Mouse (Mus musculus): ENCODE measurements around the gene Frmd4b. TPM values are rescaled to one million over a fixed set of nuclear protein-coding genes. Genes with fewer than 3 reads are reported as not detected.
A peak's percentile ranks its signal among the peaks of the same experiment; 100 is the strongest.

Gene Frmd4b
- polyA plus RNA-seq, 1 experiment, result 0.59 TPM

GRCm38 (mm10) chr6:97250966-97251365 lies 366.4 kb downstream of the Frmd4b start:
- TF ChIP-seq POLR2AphosphoS2 (IDR thresholded peaks at IDR 0.05; ENCODE audit: insufficient read length, low read depth), result no peak
- no peak for TF ChIP-seq USF1 (IDR thresholded peaks at IDR 0.05; ENCODE audit: low read depth)
- TF ChIP-seq TCF12 (IDR thresholded peaks at IDR 0.05; ENCODE audit: insufficient read depth, poor library complexity, severe bottlenecking), result no peak
- no peak for TF ChIP-seq MYOD1 (IDR thresholded peaks at IDR 0.05; ENCODE audit: control insufficient read depth in 1 of 3, insufficient read length in 2 of 3, low read depth in 2 of 3)
- TF ChIP-seq SRF (IDR thresholded peaks at IDR 0.05; ENCODE audit: control insufficient read depth, insufficient read length, low read depth), result no peak
- no peak for TF ChIP-seq CEBPB (IDR thresholded peaks at IDR 0.05; ENCODE audit: insufficient read depth, poor library complexity, severe bottlenecking)
- no peak for TF ChIP-seq MAX (IDR thresholded peaks at IDR 0.05; ENCODE audit: low read depth)
- TF ChIP-seq E2F4 (IDR thresholded peaks at IDR 0.05; ENCODE audit: insufficient read depth), result no peak
- H3K4me2 ChIP-seq (ENCODE audit: low read depth), result peak overlapping the region; percentile 68

GRCm38 (mm10) chr6:97245200-97245599 lies 372.1 kb downstream of the Frmd4b start:
- no peak overlapping the region for H3K4me2 ChIP-seq (ENCODE audit: low read depth)
- H3K4me3 ChIP-seq, result no peak overlapping the region
- H3K36me3 ChIP-seq (ENCODE audit: control insufficient read depth, insufficient read depth), result no peaks in the 10 kb centered on the region
- H3ac ChIP-seq (ENCODE audit: control insufficient read depth, insufficient read length), result no peak overlapping the region
- no peak for TF ChIP-seq MAX (IDR thresholded peaks at IDR 0.05; ENCODE audit: low read depth)
- H3K79me2 ChIP-seq (ENCODE audit: control insufficient read depth, insufficient read depth), result no peaks in the 10 kb centered on the region
- no peaks in the 10 kb centered on the region for H3K27me3 ChIP-seq (ENCODE audit: control insufficient read depth, insufficient read depth, insufficient read length)

More at GRCm38 (mm10) chr6:97250966-97251365, 366.4 kb downstream of the Frmd4b start:
- Histone ChIP-seq H3K36me3 (ENCODE audit: control insufficient read depth, insufficient read depth) (no peaks in the 10 kb centered on the region), H3K4me3 (peak overlapping the region; percentile 29), H3K27me3 (ENCODE audit: control insufficient read depth, insufficient read depth, insufficient read length) (no peaks in the 10 kb centered on the region), H3K79me2 (ENCODE audit: control insufficient read depth, insufficient read depth) (no peaks in the 10 kb centered on the region), H3ac (ENCODE audit: control insufficient read depth, insufficient read length) (no peak overlapping the region)

- Histone ChIP-seq H3K4me2 (ENCODE audit: low read depth) (no peak overlapping the region), H3ac (ENCODE audit: control insufficient read depth, insufficient read length) (no peak overlapping the region), H3K79me2 (ENCODE audit: control insufficient read depth, insufficient read depth) (no peaks in the 10 kb centered on the region), H3K4me3 (no peak overlapping the region), H3K27me3 (ENCODE audit: control insufficient read depth, insufficient read depth, insufficient read length) (no peaks in the 10 kb centered on the region), H3K36me3 (ENCODE audit: control insufficient read depth, insufficient read depth) (peaks cover 9% of the 10 kb centered on the region)
- TF ChIP-seq CEBPB (IDR thresholded peaks at IDR 0.05; ENCODE audit: insufficient read depth, poor library complexity, severe bottlenecking) (no peak), TCF12 (IDR thresholded peaks at IDR 0.05; ENCODE audit: insufficient read depth, poor library complexity, severe bottlenecking) (no peak), SRF (IDR thresholded peaks at IDR 0.05; ENCODE audit: control insufficient read depth, insufficient read length, low read depth) (no peak), USF1 (IDR thresholded peaks at IDR 0.05; ENCODE audit: low read depth) (no peak), MAX (IDR thresholded peaks at IDR 0.05; ENCODE audit: low read depth) (no peak), REST (IDR thresholded peaks at IDR 0.05; ENCODE audit: insufficient read depth, insufficient read length) (no peak), MYOD1 (IDR thresholded peaks at IDR 0.05; ENCODE audit: control insufficient read depth in 1 of 3, insufficient read length in 2 of 3, low read depth in 2 of 3) (no peak)
Measured at GRCm38 (mm10) chr6:97242522-97242921, 374.8 kb downstream of the Frmd4b start.

GRCm38 (mm10) chr6:97240092-97240491 lies 377.2 kb downstream of the Frmd4b start:
- TF ChIP-seq POLR2AphosphoS2 (IDR thresholded peaks at IDR 0.05; ENCODE audit: insufficient read length, low read depth) (peak; percentile 63), TCF3 (IDR thresholded peaks at IDR 0.05; ENCODE audit: insufficient read length, low read depth) (peak; percentile 89), POLR2A (IDR thresholded peaks at IDR 0.05; ENCODE audit: insufficient read length, low read depth) (no peak), MYOD1 (IDR thresholded peaks at IDR 0.05; ENCODE audit: control insufficient read depth in 1 of 3, insufficient read length in 2 of 3, low read depth in 2 of 3) (peak; percentile 94 to 100 (median 99)), TCF12 (IDR thresholded peaks at IDR 0.05; ENCODE audit: insufficient read depth, poor library complexity, severe bottlenecking) (peak; percentile 97), MYOG (IDR thresholded peaks at IDR 0.05; ENCODE audit: control insufficient read depth in 1 of 3, insufficient read depth in 1 of 3, insufficient read length in 2 of 3, low read depth in 2 of 3) (peak; percentile 63 to 98 (median 92))
- no peaks in the 10 kb centered on the region for H3K79me2 ChIP-seq (ENCODE audit: control insufficient read depth, insufficient read depth)

GRCm38 (mm10) chr6:97239360-97239759 lies 378.0 kb downstream of the Frmd4b start:
- no peak overlapping the region for H3K4me2 ChIP-seq (ENCODE audit: low read depth)
- no peak for TF ChIP-seq USF1 (IDR thresholded peaks at IDR 0.05; ENCODE audit: low read depth)
- no peak for TF ChIP-seq MYOD1 (IDR thresholded peaks at IDR 0.05; ENCODE audit: control insufficient read depth in 1 of 3, insufficient read length in 2 of 3, low read depth in 2 of 3)
- no peak for TF ChIP-seq CEBPB (IDR thresholded peaks at IDR 0.05; ENCODE audit: insufficient read depth, poor library complexity, severe bottlenecking)
- TF ChIP-seq MYOG (IDR thresholded peaks at IDR 0.05; ENCODE audit: control insufficient read depth in 1 of 3, insufficient read depth in 1 of 3, insufficient read length in 2 of 3, low read depth in 2 of 3), result no peak
- no peak for TF ChIP-seq E2F4 (IDR thresholded peaks at IDR 0.05; ENCODE audit: insufficient read depth)
- TF ChIP-seq POLR2A (IDR thresholded peaks at IDR 0.05; ENCODE audit: insufficient read length, low read depth), result no peak
- no peak for TF ChIP-seq TCF3 (IDR thresholded peaks at IDR 0.05; ENCODE audit: insufficient read length, low read depth)
- TF ChIP-seq MAX (IDR thresholded peaks at IDR 0.05; ENCODE audit: low read depth), result no peak
- H3ac ChIP-seq (ENCODE audit: control insufficient read depth, insufficient read length), result no peak overlapping the region
- no peak overlapping the region for H3K4me3 ChIP-seq
- H3K79me2 ChIP-seq (ENCODE audit: control insufficient read depth, insufficient read depth), result no peaks in the 10 kb centered on the region
- no peaks in the 10 kb centered on the region for H3K27me3 ChIP-seq (ENCODE audit: control insufficient read depth, insufficient read depth, insufficient read length)
- peaks cover 20% of the 10 kb centered on the region for H3K36me3 ChIP-seq (ENCODE audit: control insufficient read depth, insufficient read depth)

More at GRCm38 (mm10) chr6:97240092-97240491, 377.2 kb downstream of the Frmd4b start:
- Histone ChIP-seq H3K4me2 (ENCODE audit: low read depth) (no peak overlapping the region), H3K27me3 (ENCODE audit: control insufficient read depth, insufficient read depth, insufficient read length) (no peaks in the 10 kb centered on the region), H3K4me3 (no peak overlapping the region), H3K36me3 (ENCODE audit: control insufficient read depth, insufficient read depth) (peaks cover 13% of the 10 kb centered on the region), H3ac (ENCODE audit: control insufficient read depth, insufficient read length) (no peak overlapping the region)

Other genes starting within 250 kb of the Frmd4b start
- gene Mitf, start 189.5 kb upstream of the Frmd4b start, polyA plus RNA-seq (2012; fragmentation: generic; extraction: Trizol), result 2.4 TPM